Mouse (Mus musculus) myocyte (in vitro differentiated cells): Measurements from ENCODE around the gene Hdhd5. TPM values are rescaled to one million over a fixed set of nuclear protein-coding genes. Genes with fewer than 3 reads are reported as not detected.

Experiments
- H3K27me3 ChIP-seq: one replicate; pipeline ENCODE4 v1.6.1; 2011; ENCODE audit not compliant: control insufficient read depth, insufficient read depth, insufficient read length
- H3K36me3 ChIP-seq: one replicate; pipeline ENCODE4 v1.6.1; 2011; ENCODE audit not compliant: control insufficient read depth, insufficient read depth
- H3K4me2 ChIP-seq: one replicate; pipeline ENCODE4 v1.6.1; 2011; ENCODE audit warnings: low read depth, control low read depth
- H3K4me3 ChIP-seq: one replicate; pipeline ENCODE4 v1.5.1; 2011; ENCODE audit warnings: mild to moderate bottlenecking, control low read depth, moderate library complexity
- H3K79me2 ChIP-seq: one replicate; pipeline ENCODE4 v1.6.1; 2011; ENCODE audit not compliant: control insufficient read depth, insufficient read depth
- H3ac ChIP-seq: one replicate; pipeline ENCODE4 v1.6.1; 2011; ENCODE audit not compliant: control insufficient read depth, insufficient read length
- CEBPB ChIP-seq: IDR thresholded peaks from 2 replicates; pipeline ENCODE4 v1.6.1; 2011; ENCODE audit warnings: mild to moderate bottlenecking, moderate library complexity; ENCODE audit not compliant: poor library complexity, insufficient read depth, severe bottlenecking
- E2F4 ChIP-seq: IDR thresholded peaks from one replicate; pipeline ENCODE4 v1.6.1; 2011; ENCODE audit warnings: mild to moderate bottlenecking, control low read depth, moderate library complexity; ENCODE audit not compliant: insufficient read depth
- MAX ChIP-seq: IDR thresholded peaks from one replicate; pipeline ENCODE4 v1.6.1; 2011; ENCODE audit warnings: low read depth, mild to moderate bottlenecking, control low read depth
- MYOD1 ChIP-seq, 3 experiments: IDR thresholded peaks; one replicate each; pipeline ENCODE4 v1.6.1; 2011; ENCODE audit warnings: control low read depth in 2 of 3, low read depth in 2 of 3, mild to moderate bottlenecking in 2 of 3, moderate library complexity in 1 of 3; ENCODE audit not compliant: insufficient read length in 2 of 3, control insufficient read depth in 1 of 3
- MYOG ChIP-seq, 3 experiments: IDR thresholded peaks; one replicate each; pipeline ENCODE4 v1.6.1; 2011; ENCODE audit warnings: control low read depth in 2 of 3, low read depth in 2 of 3, mild to moderate bottlenecking in 2 of 3; ENCODE audit not compliant: insufficient read length in 2 of 3, control insufficient read depth in 1 of 3, insufficient read depth in 1 of 3
- POLR2A ChIP-seq: IDR thresholded peaks from one replicate; pipeline ENCODE4 v1.6.1; 2011; ENCODE audit warnings: low read depth, mild to moderate bottlenecking, control low read depth, moderate library complexity; ENCODE audit not compliant: insufficient read length
- POLR2AphosphoS2 ChIP-seq: IDR thresholded peaks from one replicate; pipeline ENCODE4 v1.6.1; 2011; ENCODE audit warnings: low read depth, control low read depth; ENCODE audit not compliant: insufficient read length
- REST ChIP-seq: IDR thresholded peaks from one replicate; pipeline ENCODE4 v1.6.1; 2011; ENCODE audit warnings: mild to moderate bottlenecking, control low read depth, moderate library complexity; ENCODE audit not compliant: insufficient read depth, insufficient read length
- SRF ChIP-seq: IDR thresholded peaks from one replicate; pipeline ENCODE4 v1.6.1; 2011; ENCODE audit warnings: low read depth; ENCODE audit not compliant: control insufficient read depth, insufficient read length
- TCF12 ChIP-seq: IDR thresholded peaks from one replicate; pipeline ENCODE4 v1.6.1; 2011; ENCODE audit warnings: mild to moderate bottlenecking, control low read depth; ENCODE audit not compliant: poor library complexity, insufficient read depth, severe bottlenecking
- TCF3 ChIP-seq: IDR thresholded peaks from one replicate; pipeline ENCODE4 v1.6.1; 2011; ENCODE audit warnings: low read depth, control low read depth; ENCODE audit not compliant: insufficient read length
- USF1 ChIP-seq: IDR thresholded peaks from one replicate; pipeline ENCODE4 v1.6.1; 2011; ENCODE audit warnings: low read depth, mild to moderate bottlenecking, control low read depth, moderate library complexity
- polyA plus RNA-seq: library from polyadenylated mRNA; unstranded; fragments of >200 nt; fragmentation: generic; extraction: Trizol; gene quantifications from one replicate; pipeline ENCODE4 v1.2.1, GENCODE M21; 2012; ENCODE audit warnings: missing spikeins

The Hdhd5 gene
- polyA plus RNA-seq, 1 experiment: 13.3 TPM

GRCm38 (mm10) chr6:120536337-120536736 is 5.2 kb upstream of the Hdhd5 start:
- Histone ChIP-seq H3K36me3 (no peaks in the 10 kb centered on the region), H3ac (no peak overlapping the region), H3K4me2 (no peak overlapping the region), H3K27me3 (no peaks in the 10 kb centered on the region), H3K79me2 (no peaks in the 10 kb centered on the region), H3K4me3 (no peak overlapping the region)
- no peak for TF ChIP-seq E2F4
- no peak for TF ChIP-seq REST
- TF ChIP-seq POLR2A: no peak
- TF ChIP-seq MAX: no peak
- TF ChIP-seq TCF3: no peak
- no peak for TF ChIP-seq MYOD1 (IDR thresholded peaks at IDR 0.05; ENCODE audit: control insufficient read depth in 1 of 3, insufficient read length in 2 of 3, low read depth in 2 of 3)
- no peak for TF ChIP-seq USF1
- TF ChIP-seq SRF: no peak
- TF ChIP-seq MYOG (IDR thresholded peaks at IDR 0.05; ENCODE audit: control insufficient read depth in 1 of 3, insufficient read depth in 1 of 3, insufficient read length in 2 of 3, low read depth in 2 of 3): no peak
- TF ChIP-seq POLR2AphosphoS2: no peak
- no peak for TF ChIP-seq TCF12
- TF ChIP-seq CEBPB: no peak

GRCm38 (mm10) chr6:120532594-120532993 is 1.5 kb upstream of the Hdhd5 start:
- Histone ChIP-seq H3K36me3 (no peaks in the 10 kb centered on the region), H3K79me2 (no peaks in the 10 kb centered on the region), H3K4me3 (no peak overlapping the region), H3K4me2 (no peak overlapping the region), H3K27me3 (no peaks in the 10 kb centered on the region), H3ac (no peak overlapping the region)
- TF ChIP-seq POLR2A: no peak
- no peak for TF ChIP-seq CEBPB
- no peak for TF ChIP-seq E2F4
- no peak for TF ChIP-seq TCF12
- TF ChIP-seq POLR2AphosphoS2: no peak
- TF ChIP-seq USF1: no peak
- TF ChIP-seq REST: no peak
- TF ChIP-seq TCF3: no peak
- TF ChIP-seq SRF: no peak
- no peak for TF ChIP-seq MAX
- no peak for TF ChIP-seq MYOD1 (IDR thresholded peaks at IDR 0.05; ENCODE audit: control insufficient read depth in 1 of 3, insufficient read length in 2 of 3, low read depth in 2 of 3)
- TF ChIP-seq MYOG (IDR thresholded peaks at IDR 0.05; ENCODE audit: control insufficient read depth in 1 of 3, insufficient read depth in 1 of 3, insufficient read length in 2 of 3, low read depth in 2 of 3): no peak

GRCm38 (mm10) chr6:120529123-120529522 is 2.0 kb downstream of the Hdhd5 start:
- Histone ChIP-seq H3K4me2 (no peak overlapping the region), H3K36me3 (no peaks in the 10 kb centered on the region), H3K79me2 (no peaks in the 10 kb centered on the region), H3K4me3 (no peak overlapping the region), H3K27me3 (no peaks in the 10 kb centered on the region), H3ac (no peak overlapping the region)
- TF ChIP-seq MAX: no peak
- TF ChIP-seq CEBPB: no peak

GRCm38 (mm10) chr6:120524796-120525195 is 6.3 kb downstream of the Hdhd5 start:
- no peaks in the 10 kb centered on the region for H3K27me3 ChIP-seq
- no peak overlapping the region for H3ac ChIP-seq
- peaks cover 4% of the 10 kb centered on the region for H3K36me3 ChIP-seq
- H3K4me2 ChIP-seq: no peak overlapping the region
- no peak overlapping the region for H3K4me3 ChIP-seq
- no peaks in the 10 kb centered on the region for H3K79me2 ChIP-seq
- TF ChIP-seq MAX: no peak
- no peak for TF ChIP-seq POLR2AphosphoS2
- TF ChIP-seq SRF: no peak
- no peak for TF ChIP-seq MYOG (IDR thresholded peaks at IDR 0.05; ENCODE audit: control insufficient read depth in 1 of 3, insufficient read depth in 1 of 3, insufficient read length in 2 of 3, low read depth in 2 of 3)
- TF ChIP-seq CEBPB: no peak
- no peak for TF ChIP-seq E2F4
- TF ChIP-seq TCF12: no peak
- no peak for TF ChIP-seq TCF3
- no peak for TF ChIP-seq USF1
- no peak for TF ChIP-seq MYOD1 (IDR thresholded peaks at IDR 0.05; ENCODE audit: control insufficient read depth in 1 of 3, insufficient read length in 2 of 3, low read depth in 2 of 3)
- no peak for TF ChIP-seq POLR2A
- TF ChIP-seq REST: no peak

- no peak for TF ChIP-seq MYOD1 (IDR thresholded peaks at IDR 0.05; ENCODE audit: control insufficient read depth in 1 of 3, insufficient read length in 2 of 3, low read depth in 2 of 3)
- TF ChIP-seq MAX: no peak
- TF ChIP-seq MYOG (IDR thresholded peaks at IDR 0.05; ENCODE audit: control insufficient read depth in 1 of 3, insufficient read depth in 1 of 3, insufficient read length in 2 of 3, low read depth in 2 of 3): no peak
- no peak for TF ChIP-seq E2F4
- TF ChIP-seq USF1: no peak
- TF ChIP-seq REST: no peak
- peaks cover 4% of the 10 kb centered on the region for H3K36me3 ChIP-seq
- no peaks in the 10 kb centered on the region for H3K79me2 ChIP-seq
- no peaks in the 10 kb centered on the region for H3K27me3 ChIP-seq
- no peak overlapping the region for H3K4me2 ChIP-seq
- no peak overlapping the region for H3K4me3 ChIP-seq
- no peak overlapping the region for H3ac ChIP-seq
Measured at GRCm38 (mm10) chr6:120519647-120520046, 11.5 kb downstream of the Hdhd5 start.
